Mouse (Mus musculus) megakaryocyte-erythroid progenitor cell, adult 5-6 weeks (primary cell): ENCODE results near the gene Yipf1. TPM values are rescaled to one million over a fixed set of nuclear protein-coding genes. Genes with fewer than 3 reads are reported as not detected.
"Not testable (repeated sequence)": the region's sequence is repeated elsewhere in the genome, so short reads cannot be mapped to it uniquely, and the experiment has no call there.

Source experiments
- ATAC-seq: replicated peaks from 2 replicates; pipeline ENCODE4 v1.8.0; 2016; ENCODE audit warnings: mild to moderate bottlenecking, inconsistent platforms; ENCODE audit not compliant: severe bottlenecking, poor library complexity, low FRiP score, low TSS enrichment
- total RNA-seq, 2 experiments: library from RNA; stranded (forward) in 1 of 2; stranded (reverse) in 1 of 2; fragments of 200-1000, 215-1000 nt in 1 of 2; fragments of >200 nt in 1 of 2; fragmentation: Nextera tagmentation in 1 of 2; gene quantifications; 2 replicates each; pipeline ENCODE4 v1.2.3; 2014 to 2017

The Yipf1 gene
- total RNA-seq, 2 experiments from 2014 or later: 26.6 to 42.5 TPM

DNA sequence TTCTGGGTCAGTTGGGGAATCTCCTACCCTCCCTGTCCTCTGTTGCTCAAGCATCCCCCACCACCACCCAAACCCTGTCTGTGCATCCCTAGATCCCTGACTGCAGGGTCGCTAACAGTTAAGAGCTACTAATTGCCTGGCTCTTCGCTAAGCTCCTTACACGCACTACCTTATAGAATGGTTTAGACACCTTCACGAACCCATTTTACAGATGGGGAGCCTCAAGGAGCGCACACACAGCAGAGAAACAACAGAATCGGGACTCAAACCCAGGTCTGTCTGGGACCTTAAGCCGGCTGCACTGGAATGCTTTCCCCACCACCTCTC is 279 bp downstream of the Yipf1 start:
- peak; percentile 44; the same call in 1 of the 2 replicates for ATAC-seq

DNA sequence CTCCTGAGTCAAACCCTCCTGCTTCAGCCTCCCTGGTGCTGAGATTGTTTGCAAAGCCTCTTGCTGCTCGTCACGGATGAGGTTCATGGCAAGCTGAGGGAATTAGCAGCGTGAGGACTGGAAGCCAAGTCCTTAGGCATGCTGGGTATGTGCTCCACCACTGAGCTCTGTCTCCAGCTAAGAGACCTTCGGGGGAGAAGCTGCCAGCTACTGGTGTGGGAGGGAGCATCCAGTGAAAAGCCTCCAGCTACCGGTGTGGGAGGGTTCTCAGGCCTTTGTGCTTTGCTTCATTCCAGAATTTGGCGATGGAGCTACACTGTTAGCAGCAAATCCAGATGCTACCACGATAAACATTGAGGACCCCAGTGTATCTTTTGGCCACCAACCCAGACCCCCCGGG is 4.5 kb downstream of the Yipf1 start:
- ATAC-seq: no peak

DNA sequence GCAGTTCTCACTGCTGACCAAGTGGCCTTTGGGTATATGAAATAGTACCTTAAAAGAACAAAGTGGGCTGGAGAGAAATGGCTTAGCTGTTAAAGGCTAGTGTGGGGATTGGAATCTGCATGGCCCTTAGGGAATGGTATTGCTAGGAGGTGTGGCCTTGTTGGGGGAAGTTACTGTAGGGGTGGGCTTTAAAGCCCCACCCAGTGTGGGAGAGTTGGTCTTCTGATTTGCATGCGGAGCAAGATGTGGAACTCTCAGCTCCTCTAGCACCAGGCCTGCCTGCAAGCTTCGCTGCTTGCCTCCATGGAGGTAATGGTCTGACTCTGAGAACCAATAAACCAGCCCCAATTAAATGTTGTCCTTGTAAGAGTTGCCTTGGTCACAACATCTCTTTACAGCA is 6.9 kb downstream of the Yipf1 start:
- no peak for ATAC-seq

DNA sequence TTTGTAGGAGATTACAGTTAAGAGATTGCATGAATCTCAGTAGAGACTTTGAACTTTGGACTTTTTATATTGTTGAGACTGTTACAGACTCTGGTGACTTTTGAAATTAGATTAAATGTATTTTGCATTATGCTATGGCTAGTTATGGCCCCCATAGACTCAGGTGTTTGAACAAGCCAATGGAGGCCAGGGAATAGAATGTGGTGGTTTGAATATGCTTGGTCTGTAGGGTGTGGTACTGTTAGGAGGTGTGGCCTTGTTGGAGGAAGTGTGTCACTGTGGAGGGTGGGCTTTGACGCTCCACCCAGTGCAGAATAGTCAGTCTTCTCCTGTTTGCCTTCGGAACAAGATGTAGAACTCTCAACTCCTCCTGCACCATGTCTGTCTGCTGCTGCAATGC is 8.9 kb downstream of the Yipf1 start:
- no peak for ATAC-seq

DNA sequence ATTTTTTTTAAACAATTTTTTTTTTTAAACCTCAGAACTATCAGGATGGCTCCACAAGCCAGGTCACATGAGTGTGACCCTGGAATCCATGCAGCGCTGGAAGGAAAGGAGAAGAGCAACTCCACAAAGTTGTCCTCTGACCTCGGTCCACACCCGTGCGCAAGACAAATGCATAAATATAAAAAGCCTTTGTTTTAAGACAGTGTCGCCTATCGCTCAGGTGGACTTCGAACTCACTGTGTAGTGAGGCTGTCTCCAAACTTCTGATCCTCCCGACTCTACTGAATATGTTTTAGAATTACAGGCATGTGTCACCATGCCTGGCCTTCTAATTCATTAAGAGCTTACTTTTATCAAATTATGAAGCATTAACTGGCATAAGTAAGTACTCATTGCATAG is 14.4 kb downstream of the Yipf1 start:
- ATAC-seq: no peak

DNA sequence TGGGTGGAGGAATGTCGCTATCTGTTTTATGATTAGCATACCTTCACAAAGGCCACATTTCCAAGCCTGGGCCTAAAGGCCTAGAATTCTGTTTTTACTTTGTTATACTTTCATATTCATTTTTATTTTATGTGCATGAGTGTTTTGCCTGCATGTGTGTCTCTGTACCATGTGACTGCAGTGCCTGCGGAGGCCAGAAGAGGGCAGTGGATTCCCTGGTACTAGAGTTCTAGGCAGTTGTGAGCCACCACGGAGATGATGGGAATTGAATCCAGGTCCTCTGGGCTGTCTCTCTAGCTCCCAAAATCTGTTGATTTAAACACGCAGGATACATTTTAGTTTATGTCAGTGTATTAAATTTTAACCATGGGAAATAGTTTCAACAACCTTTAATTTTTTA is 19.4 kb downstream of the Yipf1 start:
- ATAC-seq: no peak

DNA sequence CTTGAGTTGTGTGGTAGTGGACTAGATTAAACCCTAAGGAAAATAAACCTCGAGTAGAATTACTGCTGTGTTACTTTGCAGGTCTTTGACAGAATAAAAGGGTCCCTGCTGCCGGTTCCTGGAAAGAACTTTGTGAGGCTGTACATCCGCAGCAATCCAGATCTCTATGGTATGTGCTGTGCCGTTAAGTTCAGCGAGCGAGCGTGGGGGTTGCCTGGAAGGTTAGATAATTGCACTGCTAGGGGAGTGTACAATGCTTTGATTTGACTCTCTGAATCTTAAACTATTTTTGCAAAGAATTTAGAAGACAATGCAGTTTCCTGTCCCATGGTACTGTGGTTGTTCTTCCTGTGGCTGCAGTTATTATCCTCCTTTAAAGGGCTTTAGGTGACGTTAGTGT is 22.2 kb downstream of the Yipf1 start:
- ATAC-seq: no peak

DNA sequence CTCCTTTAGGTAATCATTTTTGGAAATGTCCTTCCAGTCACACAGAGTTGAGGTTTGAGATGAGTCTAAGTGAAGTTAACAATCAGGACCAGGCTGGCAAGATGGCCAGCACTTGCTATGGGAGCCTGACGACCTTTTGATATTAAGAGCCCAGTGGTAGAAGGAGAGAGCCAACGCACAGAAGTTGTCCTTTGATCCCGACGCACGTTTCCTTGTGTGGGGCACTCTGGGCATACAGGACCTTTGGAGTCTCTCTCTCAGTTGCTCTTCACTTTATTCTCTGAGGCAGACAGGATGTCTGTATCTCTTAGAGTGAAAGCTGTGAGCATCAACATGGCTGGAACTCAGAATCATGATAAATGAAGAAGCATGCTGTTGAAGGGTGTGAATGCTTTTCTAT is 23.3 kb downstream of the Yipf1 start:
- ATAC-seq: no peak

DNA sequence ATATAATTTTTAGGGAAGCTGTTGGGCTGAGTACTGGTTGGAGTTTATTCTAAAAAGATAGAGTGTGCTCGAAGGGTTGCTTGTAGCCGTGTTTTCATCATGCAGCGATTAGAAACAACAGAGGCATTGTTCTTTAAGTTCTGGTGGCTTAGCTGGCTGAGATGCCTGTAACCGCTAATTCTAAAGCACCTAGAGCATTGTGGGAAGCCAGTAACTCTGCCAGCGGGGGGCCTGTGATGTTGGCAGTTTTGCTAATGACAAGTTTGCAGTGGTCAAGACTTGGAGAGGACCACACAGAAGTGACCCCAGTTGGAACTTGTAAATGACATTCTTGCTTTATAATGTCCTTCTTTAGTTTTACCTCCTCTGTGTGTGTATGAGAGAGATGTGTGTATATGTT is 27.2 kb downstream of the Yipf1 start:
- ATAC-seq: no peak

DNA sequence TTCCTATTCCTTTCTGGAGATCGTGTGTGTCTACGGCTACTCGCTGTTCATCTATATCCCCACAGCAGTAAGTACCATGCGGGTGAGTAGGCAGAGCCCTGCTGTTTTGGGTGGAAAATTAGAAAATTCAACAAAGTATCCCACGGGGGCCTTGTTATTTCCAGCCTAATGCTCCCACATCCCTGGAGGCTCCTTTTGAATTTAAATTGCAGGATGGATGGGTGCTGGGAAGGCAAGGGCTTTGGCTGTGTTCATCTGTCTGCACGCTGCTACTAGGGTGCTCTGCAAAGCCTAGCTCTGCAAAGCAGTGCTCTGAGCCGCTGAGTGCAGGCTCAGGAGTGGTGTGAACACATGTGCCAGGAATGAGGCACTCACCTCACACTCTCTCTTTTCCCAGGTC is 30.4 kb downstream of the Yipf1 start:
- ATAC-seq: no peak

DNA sequence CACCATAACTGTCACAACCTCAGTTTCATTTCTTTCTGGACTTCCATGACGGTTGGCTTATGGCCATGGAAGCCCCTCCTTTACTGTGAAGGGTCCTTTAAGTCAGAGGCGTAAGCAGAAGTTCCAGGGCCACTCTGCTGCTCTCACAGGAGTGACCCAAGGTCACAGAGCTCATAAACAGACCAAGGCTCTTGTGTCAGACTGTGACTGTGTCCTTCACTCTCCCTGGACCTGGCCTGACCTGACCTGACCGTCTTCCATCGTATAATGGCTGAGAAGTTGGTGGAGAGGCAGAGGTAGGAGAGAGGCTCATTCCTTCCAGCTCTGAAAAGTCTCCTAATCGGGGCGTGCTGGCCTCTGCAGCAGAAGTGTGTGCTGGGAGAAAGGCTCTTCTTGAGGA is 33.1 kb downstream of the Yipf1 start:
- no peak for ATAC-seq

DNA sequence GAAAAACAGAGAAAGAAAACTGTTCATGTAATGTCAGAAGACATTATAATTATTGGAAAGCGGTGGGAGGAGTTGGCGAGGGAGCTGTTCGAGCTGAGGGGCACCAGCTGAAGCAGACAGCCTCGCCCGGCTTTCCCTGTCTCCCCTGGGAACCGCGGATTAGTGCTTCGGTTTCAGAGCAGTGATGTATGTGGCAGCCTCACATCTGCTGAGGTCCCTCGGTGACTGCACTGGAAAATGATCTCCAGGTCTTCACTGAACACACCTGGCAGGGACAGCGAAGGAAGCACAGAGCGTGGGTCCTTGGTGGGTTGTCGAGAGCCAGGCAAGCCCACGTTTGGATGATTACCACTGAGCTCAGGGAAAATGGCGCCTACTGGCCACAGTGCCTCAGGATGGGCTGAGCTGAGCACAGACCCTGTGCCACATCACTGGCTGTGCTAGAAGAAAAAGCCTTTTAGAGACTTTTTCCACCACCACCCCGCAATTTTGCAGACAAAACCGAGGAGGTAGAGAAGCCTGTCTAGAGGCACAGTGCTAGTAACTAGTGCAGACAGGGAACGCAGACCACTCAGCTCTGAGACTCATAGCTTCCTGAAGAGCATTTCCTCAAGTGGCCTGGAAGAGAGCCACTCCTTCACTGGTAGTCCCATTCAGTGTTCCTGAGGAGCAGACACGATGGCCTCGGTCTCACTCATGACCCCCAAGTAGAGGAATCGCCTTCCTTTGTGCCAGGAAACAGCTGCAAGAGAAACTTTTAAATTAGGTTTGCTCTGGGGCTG is 34.6 kb downstream of the Yipf1 start:
- no peak for ATAC-seq

DNA sequence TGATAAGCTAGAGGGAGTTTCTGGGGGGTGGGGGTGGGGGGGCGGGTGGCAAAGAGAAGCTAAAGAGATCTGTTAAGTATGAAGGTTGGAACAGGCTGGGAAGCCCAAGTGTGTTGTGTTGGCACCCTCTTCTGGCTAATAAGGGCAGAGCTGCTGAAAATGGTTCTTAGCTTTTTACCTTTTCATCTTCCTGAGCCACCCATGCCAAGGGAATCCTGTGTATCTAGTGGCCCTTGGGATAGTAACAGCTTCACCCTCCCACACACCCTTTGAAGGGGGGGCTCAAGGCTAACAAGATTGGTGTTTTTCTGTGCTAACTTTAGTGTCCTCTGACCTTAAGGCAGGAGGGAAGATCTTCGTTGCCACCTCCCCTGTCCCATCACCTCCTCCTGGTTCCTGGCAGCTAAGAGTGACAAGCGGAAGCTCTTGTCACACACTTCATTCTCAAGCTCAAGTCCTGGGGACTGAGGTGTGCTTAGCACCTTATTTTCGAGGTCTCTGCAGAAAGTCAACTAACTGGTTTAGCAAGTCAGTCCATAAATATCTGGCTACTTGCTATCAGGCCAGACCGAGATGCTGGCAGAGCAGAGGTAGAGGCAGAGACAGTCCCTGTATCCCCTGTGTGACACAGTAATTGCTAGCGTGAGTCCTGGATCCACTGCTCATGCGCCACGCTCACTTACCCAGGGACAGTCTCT is 35.3 kb downstream of the Yipf1 start:
- ATAC-seq: peak; percentile 57

DNA sequence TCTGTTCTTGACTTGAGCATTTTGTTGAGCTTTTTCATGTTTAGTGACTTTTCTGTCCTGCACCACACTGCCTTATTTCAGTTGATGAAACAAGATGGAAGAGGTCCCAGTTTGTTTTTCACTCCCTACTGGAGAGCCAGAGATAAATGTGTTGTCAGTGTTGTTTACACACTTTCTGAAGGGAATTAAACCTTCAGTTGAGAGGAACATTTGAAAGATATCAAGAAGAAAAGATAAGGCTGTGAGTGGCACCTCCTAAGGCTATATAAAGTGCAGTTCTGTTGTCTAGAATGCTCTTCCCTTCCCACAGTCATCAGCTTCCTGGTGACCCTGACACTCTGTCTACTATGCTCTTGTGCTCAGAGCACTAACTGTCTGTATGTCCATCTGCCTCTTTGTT is 37.2 kb downstream of the Yipf1 start:
- ATAC-seq: 0 out of 2 replicates have a peak, but pooled peaks have one; percentile 13

DNA sequence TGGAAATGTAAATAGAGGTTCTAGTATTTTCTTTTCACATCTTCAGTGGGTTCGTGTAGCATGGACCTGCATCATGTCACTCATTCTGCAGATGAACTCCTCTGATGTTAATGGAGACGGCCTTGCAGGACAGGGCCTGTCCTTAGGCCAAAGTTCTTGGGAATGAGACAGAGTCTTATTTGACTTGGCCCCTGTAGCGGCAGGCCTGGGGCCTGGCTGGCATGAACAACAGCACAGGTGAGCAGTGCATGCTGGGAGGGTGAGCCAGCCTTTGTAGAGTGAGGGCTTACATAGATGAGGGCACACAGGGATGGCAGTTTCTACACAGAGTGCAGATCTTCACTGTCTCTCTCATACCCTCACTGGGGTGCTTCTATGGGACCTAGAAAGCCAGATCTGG is 39.4 kb downstream of the Yipf1 start:
- no peak for ATAC-seq

DNA sequence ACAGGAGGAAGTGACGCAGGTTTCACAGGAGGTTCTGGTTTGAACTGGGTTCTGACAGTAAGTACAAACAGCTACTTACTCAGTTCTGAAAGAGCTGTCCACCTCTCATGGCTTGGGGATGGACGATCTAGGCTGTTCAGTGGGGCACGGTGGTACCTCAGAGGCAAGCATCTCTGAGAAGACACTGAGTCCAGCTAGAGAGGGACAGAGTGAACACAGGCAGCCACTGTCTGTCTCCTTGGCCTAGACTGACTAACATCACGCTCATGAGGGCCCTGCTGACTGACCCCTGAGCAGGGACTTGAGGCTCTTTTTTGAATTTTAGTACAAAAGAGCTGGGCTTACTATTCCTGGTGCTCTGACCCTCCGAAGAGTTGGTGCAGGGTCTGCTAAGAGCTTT is 40.0 kb downstream of the Yipf1 start:
- no peak for ATAC-seq

DNA sequence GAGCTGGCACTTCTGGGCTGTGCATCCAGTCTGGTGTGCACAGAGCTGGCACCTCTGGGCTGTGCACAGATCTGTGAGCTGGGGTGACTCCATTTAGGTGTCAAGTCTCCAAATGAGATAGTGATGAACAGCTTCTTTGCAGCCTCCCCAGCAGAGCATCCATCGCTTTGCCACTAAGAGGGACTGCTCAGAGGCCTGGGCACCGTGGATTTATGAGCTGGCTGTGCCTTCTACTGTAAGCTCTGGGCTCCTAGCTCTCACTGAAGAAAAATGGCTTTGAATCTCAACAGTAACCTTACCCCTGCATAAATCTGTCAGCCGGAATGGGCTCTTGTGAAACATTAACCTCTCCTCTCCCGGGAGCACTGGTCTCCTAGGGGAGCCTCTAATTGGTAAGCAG is 40.4 kb downstream of the Yipf1 start:
- no peak for ATAC-seq

DNA sequence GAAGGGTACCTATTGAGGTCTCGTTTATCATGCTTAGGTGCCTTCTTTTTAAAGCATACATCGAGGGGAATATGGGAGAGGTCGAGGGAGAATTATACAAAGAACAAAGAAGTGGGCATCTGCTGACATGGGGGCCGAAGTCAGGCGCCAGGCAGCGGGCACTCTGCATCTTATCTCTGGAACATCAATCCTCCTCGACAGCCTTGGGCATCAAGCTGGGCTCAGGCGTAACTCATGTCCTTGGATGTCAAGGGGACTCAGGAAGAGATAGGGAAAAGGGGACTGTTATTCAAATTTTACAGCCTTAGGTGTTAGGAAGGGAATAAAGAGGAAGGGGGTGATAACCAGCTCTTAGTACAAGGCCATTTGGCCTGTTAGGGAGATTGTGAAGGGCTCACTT is 43.0 kb downstream of the Yipf1 start:
- ATAC-seq: not testable (repeated sequence)

DNA sequence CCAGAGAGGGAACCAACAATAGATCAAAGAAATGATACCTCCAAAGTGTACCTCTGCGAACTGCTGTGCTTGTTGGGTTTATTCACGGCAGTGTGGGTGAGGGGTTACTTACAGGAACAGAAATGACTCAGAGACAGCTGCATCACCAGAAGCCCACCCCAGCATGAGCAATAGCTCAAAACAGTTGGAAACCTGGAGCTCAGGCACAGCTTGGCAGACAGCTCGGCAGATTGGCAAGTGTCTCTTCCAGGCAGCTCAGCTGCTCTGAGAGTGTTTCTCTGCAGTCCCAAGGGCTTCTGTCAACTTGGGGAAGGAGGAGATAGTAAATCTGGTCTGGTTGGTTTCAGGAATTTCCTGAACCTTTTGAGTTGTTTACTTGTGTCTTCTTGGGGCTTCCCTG is 44.3 kb downstream of the Yipf1 start:
- no peak for ATAC-seq

DNA sequence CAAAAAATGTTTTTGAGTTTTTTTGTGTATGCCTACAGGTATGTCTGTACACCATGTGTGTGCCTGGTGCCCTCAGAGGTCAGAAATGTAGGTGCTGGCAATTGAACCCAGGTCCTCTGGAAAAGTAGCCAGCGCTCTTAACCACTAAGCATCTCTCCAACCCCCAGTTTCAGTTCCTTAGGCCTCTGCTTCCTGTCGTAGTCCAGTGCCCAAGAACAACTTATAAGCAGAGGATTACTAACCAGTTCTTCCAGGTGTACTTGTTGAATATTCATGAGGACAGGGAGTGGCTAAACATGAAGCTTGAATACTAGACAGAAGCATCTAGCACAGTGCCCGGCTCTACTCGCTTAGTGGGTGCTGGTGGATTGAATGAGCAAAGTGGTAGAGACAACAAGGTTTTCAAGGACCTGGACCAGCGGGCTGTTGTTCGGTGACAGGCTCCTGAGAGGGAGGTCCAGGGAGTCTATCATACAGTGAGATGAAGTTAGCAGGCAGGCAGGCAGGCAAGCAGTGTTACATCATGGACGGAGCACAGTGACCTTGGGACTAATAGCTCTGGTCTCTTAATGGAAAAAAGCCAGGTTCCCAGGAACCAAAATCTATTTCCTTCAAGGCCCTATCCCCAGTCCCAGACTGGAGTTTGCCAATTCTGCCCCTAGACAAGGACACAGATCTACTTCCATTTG is 46.4 kb downstream of the Yipf1 start:
- no peak for ATAC-seq

DNA sequence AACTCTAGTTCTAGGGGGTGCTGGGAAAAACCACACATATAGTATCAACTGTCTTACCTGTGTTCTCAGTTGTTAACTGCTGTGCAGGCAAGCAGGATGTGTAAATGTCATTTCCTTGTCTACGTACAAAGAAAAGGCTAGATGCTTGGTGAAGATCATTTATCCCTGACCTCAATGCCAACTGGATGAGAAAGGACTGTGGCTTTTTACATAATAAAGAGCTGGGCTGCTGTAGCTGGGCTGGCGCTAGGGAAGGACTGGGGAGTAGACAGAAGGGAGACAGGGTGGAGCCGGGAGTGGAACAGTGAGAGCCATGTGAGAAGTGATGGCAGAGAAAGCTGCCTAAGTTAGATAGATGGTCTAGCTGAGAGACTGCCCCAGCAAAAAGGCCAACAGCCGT is 48.6 kb downstream of the Yipf1 start:
- ATAC-seq: no peak
